In the genomic region with DNA sequence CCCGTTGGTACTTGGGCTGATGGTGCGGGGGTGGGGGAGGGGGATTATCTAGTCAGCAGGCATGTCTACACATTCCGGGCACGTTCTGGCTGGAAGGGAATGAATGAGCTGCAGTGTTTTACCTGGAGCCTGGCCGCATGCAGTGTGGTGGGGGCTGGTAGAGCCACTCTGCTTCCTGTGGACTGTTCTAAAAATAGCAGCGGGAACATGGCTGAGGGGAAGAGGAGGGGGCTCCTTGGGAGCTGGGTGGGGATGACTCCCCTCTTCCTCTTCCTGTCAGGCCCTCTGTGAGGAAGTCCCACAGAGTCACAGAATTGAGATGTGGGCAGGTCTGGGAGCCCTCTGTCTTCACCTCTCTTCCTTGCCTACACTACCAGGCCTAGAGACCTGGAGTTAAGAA, we compare ENCODE assay signal across 8 mouse cellular contexts.
DNase-seq lines count a peak whose midpoint lies in the region; ATAC-seq and TF ChIP-seq lines count a peak whose summit lies in the region.

No protein-coding gene starts in this region.

- H3K4me3 ChIP-seq in embryonic facial prominence, embryonic 10.5 days = peak overlapping the region; percentile 19
- no peak overlapping the region for H3K4me3 ChIP-seq in hindbrain, embryonic 11.5 days (ENCODE audit: low read depth, low read length)
- H3K4me3 ChIP-seq in liver, embryonic 14.5 days (ENCODE audit: insufficient read depth in 1 of 2, low read depth in 2 of 2, low read length in 2 of 2) = 0 out of 4 replicates have a peak overlapping the region, but pooled peaks of 1 of the 2 experiments have one; percentile 3
- H3K4me3 ChIP-seq in small intestine, adult 2 months (ENCODE audit: low read depth, low read length) = no peak overlapping the region; the same call in 1 of the 2 replicates

- no peaks in the 10 kb centered on the region for H3K9me3 ChIP-seq in embryonic facial prominence, embryonic 10.5 days
- H3K9me3 ChIP-seq in hindbrain, embryonic 11.5 days (ENCODE audit: control insufficient read depth, low read length) = no peaks in the 10 kb centered on the region
- no peaks in the 10 kb centered on the region for H3K9me3 ChIP-seq in liver, embryonic 14.5 days (ENCODE audit: control insufficient read depth, low read length)

- TF ChIP-seq POLR2A in small intestine, adult 2 months (IDR thresholded peaks at IDR 0.05; ENCODE audit: low read depth, low read length) = no peak

- no peak overlapping the region for H3K9ac ChIP-seq in hindbrain, embryonic 11.5 days (ENCODE audit: low read depth, low read length)
- no peak overlapping the region for H3K9ac ChIP-seq in liver, embryonic 14.5 days (replicated peaks)

- H3K4me1 ChIP-seq in embryonic facial prominence, embryonic 10.5 days = peaks cover 56% of the 10 kb centered on the region
- H3K4me1 ChIP-seq in hindbrain, embryonic 11.5 days (replicated peaks; ENCODE audit: control insufficient read depth, insufficient read depth, low read length) = peaks cover 29% of the 10 kb centered on the region
- H3K4me1 ChIP-seq in liver, embryonic 14.5 days (replicated peaks; ENCODE audit: control insufficient read depth in 2 of 2, insufficient read depth in 2 of 2, low read length in 1 of 2) = peaks cover 3 to 27% of the 10 kb centered on the region in 2 experiments; a peak in 3 of 4 replicates
- peaks cover 34% of the 10 kb centered on the region for H3K4me1 ChIP-seq in small intestine, adult 2 months (ENCODE audit: control insufficient read depth, insufficient read depth, insufficient read length, low read length)

- WGBS in embryonic facial prominence, embryonic 10.5 days = 10% methylated on average over 6 of the region's 6 CpGs
- WGBS in hindbrain, embryonic 11.5 days = 19% methylated on average over 6 of the region's 6 CpGs
- 5% methylated on average over 6 of the region's 6 CpGs for WGBS in liver, embryonic 14.5 days (ENCODE audit: insufficient replicate concordance)
- WGBS in small intestine, adult 2 months = 78% methylated on average over 6 of the region's 6 CpGs

- no peaks in the 10 kb centered on the region for H3K27me3 ChIP-seq in embryonic facial prominence, embryonic 10.5 days (replicated peaks; ENCODE audit: low read depth, poor library complexity, severe bottlenecking)
- H3K27me3 ChIP-seq in hindbrain, embryonic 11.5 days (ENCODE audit: control insufficient read depth, insufficient read depth, low read length) = no peaks in the 10 kb centered on the region
- no peaks in the 10 kb centered on the region for H3K27me3 ChIP-seq in liver, embryonic 14.5 days (ENCODE audit: control insufficient read depth, insufficient read depth, low read length)
- no peaks in the 10 kb centered on the region for H3K27me3 ChIP-seq in small intestine, adult 2 months (ENCODE audit: control insufficient read depth, insufficient read depth, low read length)

- H3K36me3 ChIP-seq in embryonic facial prominence, embryonic 10.5 days (replicated peaks) = no peaks in the 10 kb centered on the region
- no peaks in the 10 kb centered on the region for H3K36me3 ChIP-seq in hindbrain, embryonic 11.5 days (ENCODE audit: control insufficient read depth, insufficient read depth, low read length)
- H3K36me3 ChIP-seq in liver, embryonic 14.5 days (replicated peaks; ENCODE audit: control insufficient read depth, insufficient read depth, low read depth) = no peaks in the 10 kb centered on the region
- H3K36me3 ChIP-seq in small intestine, adult 2 months (ENCODE audit: control insufficient read depth, insufficient read depth, low read length) = peaks cover 6% of the 10 kb centered on the region; the same call in 1 of the 2 replicates

- peak; percentile 46 for ATAC-seq in hindbrain, embryonic 11.5 days (ENCODE audit: low FRiP score)
- ATAC-seq in liver, embryonic 14.5 days (ENCODE audit: insufficient read depth) = peak; percentile 47

- H3K27ac ChIP-seq in embryonic facial prominence, embryonic 10.5 days (replicated peaks) = peak overlapping the region; percentile 80
- H3K27ac ChIP-seq in hindbrain, embryonic 11.5 days (ENCODE audit: low read depth, low read length) = peak overlapping the region; percentile 54; the same call in 1 of the 2 replicates
- H3K27ac ChIP-seq in liver, embryonic 14.5 days = no peak overlapping the region; the same call in 1 of the 2 replicates
- H3K27ac ChIP-seq in small intestine, adult 2 months (ENCODE audit: insufficient read depth, low read depth, low read length) = peak overlapping the region; percentile 62

- intact Hi-C loops in left cerebral cortex, postnatal 14 days (cut with DNase I) = no loop called here
- intact Hi-C loops in left cerebral cortex, postnatal 4 days (cut with DNase I) = no loop called here

- TF ChIP-seq CTCF in liver, embryonic 14.5 days (IDR thresholded peaks at IDR 0.05; ENCODE audit: low read depth) = no peak
- no peak for TF ChIP-seq CTCF in small intestine, adult 2 months (IDR thresholded peaks at IDR 0.05; ENCODE audit: extremely low read depth, insufficient read length, insufficient replicate concordance, low read depth, low read length)

- H3K4me2 ChIP-seq in hindbrain, embryonic 11.5 days (replicated peaks; ENCODE audit: low read depth, low read length) = 0 out of 2 replicates have a peak overlapping the region, but pooled peaks have one; percentile 7
- H3K4me2 ChIP-seq in liver, embryonic 14.5 days (ENCODE audit: low read depth) = peak overlapping the region; percentile 24; the same call in 1 of the 2 replicates

- DNase-seq in left cerebral cortex, postnatal 14 days (ENCODE audit: low spot score in 2 of 2) = peak; percentile 32 to 35
- no peak for DNase-seq in left cerebral cortex, postnatal 4 days
- peak; percentile 74 for DNase-seq in embryonic facial prominence, embryonic 10.5 days (ENCODE audit: low spot score)
- peak; percentile 49 for DNase-seq in hindbrain, embryonic 11.5 days (ENCODE audit: low spot score)
- DNase-seq in liver, embryonic 14.5 days (ENCODE audit: low read depth in 3 of 3, low spot score in 3 of 3) = no peak
- DNase-seq in gastrocnemius, postnatal 25 days = no peak
- DNase-seq in left cerebral cortex, adult 11 months (ENCODE audit: low spot score) = no peak

- no peak for TF ChIP-seq EP300 in liver, embryonic 14.5 days (IDR thresholded peaks at IDR 0.05; ENCODE audit: low read depth)

Comparison
In these comparisons a context has a peak if more than half of its experiments do, and no peak if none do; other contexts are left out.
1. DNase-seq: peak in left cerebral cortex, postnatal 14 days (2 of 2), embryonic facial prominence, embryonic 10.5 days (single experiment) and hindbrain, embryonic 11.5 days (single experiment); none in left cerebral cortex, postnatal 4 days (single experiment), liver, embryonic 14.5 days (0 of 3), gastrocnemius, postnatal 25 days (single experiment) and left cerebral cortex, adult 11 months (single experiment).